Mouse (Mus musculus): Measurements from ENCODE around the gene Abtb2. TPM values are rescaled to one million over a fixed set of nuclear protein-coding genes. Genes with fewer than 3 reads are reported as not detected.
"Not testable (repeated sequence)": the region's sequence is repeated elsewhere in the genome, so short reads cannot be mapped to it uniquely, and the experiment has no call there.

Abtb2 gene
- polyA plus RNA-seq (2015; fragmentation: Nextera tagmentation; extraction: Ambion mirVana) = 5.2 and 5.6 TPM in 2 replicates

DNA sequence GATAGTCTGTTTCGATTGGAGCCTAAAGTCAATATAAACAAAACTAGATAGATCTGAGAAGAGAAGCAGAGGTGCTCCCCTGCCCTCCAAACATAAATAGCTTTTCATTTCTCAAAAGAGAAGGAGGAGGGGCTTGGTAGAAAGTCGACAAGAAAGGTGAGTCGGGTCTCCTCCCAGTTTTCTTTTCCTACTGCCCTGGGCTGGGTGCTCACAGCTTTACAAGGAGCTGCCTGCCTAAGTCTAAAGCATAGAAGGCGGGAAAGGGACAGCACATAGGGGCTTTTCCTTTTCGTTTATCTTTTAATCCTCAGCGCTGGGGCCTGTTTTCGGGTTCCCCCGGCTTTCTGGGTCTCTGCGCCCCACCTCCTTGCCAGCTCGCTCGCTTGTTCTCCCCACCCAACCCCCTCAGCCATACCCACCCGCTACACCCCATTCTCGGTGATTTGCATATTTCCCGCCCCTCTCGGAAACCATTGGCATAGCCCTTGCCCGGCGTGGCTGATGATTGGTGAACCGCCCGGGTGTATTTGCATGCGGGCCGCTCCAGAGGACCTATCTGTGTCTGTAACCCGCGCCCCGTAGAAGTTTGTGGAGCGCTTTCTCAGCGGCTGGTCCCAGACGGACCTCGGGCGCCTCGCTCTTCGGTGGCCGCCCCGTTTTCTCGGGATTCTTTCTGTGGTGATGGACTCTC is at the start of gene Abtb2:
Gene Abtb2 (plus strand): TSS at position 579 of the 691 bp plus-strand sequence.
- peak within 1 kb of the TSS; percentile 65 for H3K9ac ChIP-seq (ENCODE audit: low read depth, low read length)
- under 1% methylated on average over 34 of the region's 34 CpGs for WGBS
- H3K9me3 ChIP-seq (replicated peaks; ENCODE audit: low read length) = no peaks in the 10 kb centered on the region
- peak within 1 kb of the TSS; percentile 62 for H3K4me3 ChIP-seq (replicated peaks; ENCODE audit: low read depth, low read length)
- H3K36me3 ChIP-seq (ENCODE audit: insufficient read depth, low read length) = no peaks in the 10 kb centered on the region
- peak within 1 kb of the TSS; percentile 81 for H3K27ac ChIP-seq
- ATAC-seq (replicated peaks; ENCODE audit: low FRiP score, low read depth) = peak; percentile 93
- DNase-seq (ENCODE audit: low spot score) = peak; percentile 98
- H3K4me1 ChIP-seq (replicated peaks; ENCODE audit: insufficient read depth, low read length) = peaks cover 33% of the 10 kb centered on the region; the same call in 1 of the 2 replicates
- peak within 1 kb of the TSS; percentile 99 for H3K4me2 ChIP-seq (ENCODE audit: low read length)
- peak; percentile 8; the same call in 1 of the 2 replicates for TF ChIP-seq CTCF (IDR thresholded peaks at IDR 0.05; ENCODE audit: low read depth)
- no peaks in the 10 kb centered on the region for H3K27me3 ChIP-seq (ENCODE audit: insufficient read depth, low read length)

DNA sequence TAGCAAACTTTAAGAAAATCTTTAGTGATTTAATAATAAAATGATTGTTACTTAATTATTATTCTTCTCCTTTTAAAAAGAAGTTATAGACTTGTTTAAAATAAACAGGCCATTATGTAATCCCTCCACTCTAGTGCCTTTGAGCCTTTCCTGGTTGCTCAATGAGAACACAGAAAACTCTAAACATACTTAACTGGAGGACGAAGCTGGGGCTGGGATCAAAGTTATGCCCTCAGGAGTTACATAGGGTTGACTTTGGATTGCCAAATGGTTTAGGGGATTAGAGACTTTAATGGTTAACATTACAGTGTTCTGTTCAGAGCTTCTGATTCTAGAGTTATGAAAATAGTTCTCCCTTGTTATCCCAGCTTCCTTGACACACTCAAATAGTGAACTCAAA is 49.6 kb upstream of the Abtb2 start:
- no peak overlapping the region for H3K9ac ChIP-seq (ENCODE audit: low read depth, low read length)
- no peaks in the 10 kb centered on the region for H3K4me1 ChIP-seq (replicated peaks; ENCODE audit: insufficient read depth, low read length)
- H3K9me3 ChIP-seq (replicated peaks; ENCODE audit: low read length) = no peaks in the 10 kb centered on the region
- H3K27ac ChIP-seq = no peak overlapping the region
- no peak for DNase-seq (ENCODE audit: low spot score)
- 77% methylated on average over 1 of the region's 1 CpGs for WGBS
- no peak overlapping the region for H3K4me2 ChIP-seq (ENCODE audit: low read length)
- H3K36me3 ChIP-seq (ENCODE audit: insufficient read depth, low read length) = no peaks in the 10 kb centered on the region
- ATAC-seq (replicated peaks; ENCODE audit: low FRiP score, low read depth) = no peak
- H3K27me3 ChIP-seq (ENCODE audit: insufficient read depth, low read length) = no peaks in the 10 kb centered on the region
- no peak overlapping the region for H3K4me3 ChIP-seq (replicated peaks; ENCODE audit: low read depth, low read length)
- no peak for TF ChIP-seq CTCF (IDR thresholded peaks at IDR 0.05; ENCODE audit: low read depth)

DNA sequence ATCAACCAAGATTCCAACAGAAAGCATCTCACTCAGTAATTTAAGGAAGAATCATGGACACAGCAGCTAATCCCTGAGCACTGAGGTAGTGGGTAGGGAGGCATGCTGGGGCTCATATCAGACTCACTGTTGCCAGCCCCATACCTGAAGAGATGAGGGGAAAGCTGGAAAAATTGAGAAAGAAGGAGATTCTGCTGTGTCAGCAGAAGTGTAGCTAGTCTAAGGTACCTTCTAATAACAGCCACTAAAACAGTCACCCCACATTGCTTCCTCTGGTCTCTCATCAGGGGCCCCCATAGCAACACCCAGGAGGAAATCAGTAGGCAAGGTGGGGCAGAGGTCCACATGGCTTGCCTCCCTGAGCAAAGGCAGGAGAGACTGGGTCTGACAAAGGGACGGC is 40.5 kb upstream of the Abtb2 start:
- 76% methylated on average over 1 of the region's 1 CpGs for WGBS
- Histone ChIP-seq H3K4me2 (ENCODE audit: low read length) (no peak overlapping the region), H3K4me1 (replicated peaks; ENCODE audit: insufficient read depth, low read length) (no peaks in the 10 kb centered on the region), H3K27me3 (ENCODE audit: insufficient read depth, low read length) (no peaks in the 10 kb centered on the region), H3K9me3 (replicated peaks; ENCODE audit: low read length) (no peaks in the 10 kb centered on the region), H3K4me3 (replicated peaks; ENCODE audit: low read depth, low read length) (no peak overlapping the region), H3K9ac (ENCODE audit: low read depth, low read length) (no peak overlapping the region), H3K36me3 (ENCODE audit: insufficient read depth, low read length) (no peaks in the 10 kb centered on the region), H3K27ac (no peak overlapping the region)
- ATAC-seq (replicated peaks; ENCODE audit: low FRiP score, low read depth) = no peak
- DNase-seq (ENCODE audit: low spot score) = no peak
- no peak for TF ChIP-seq CTCF (IDR thresholded peaks at IDR 0.05; ENCODE audit: low read depth)

DNA sequence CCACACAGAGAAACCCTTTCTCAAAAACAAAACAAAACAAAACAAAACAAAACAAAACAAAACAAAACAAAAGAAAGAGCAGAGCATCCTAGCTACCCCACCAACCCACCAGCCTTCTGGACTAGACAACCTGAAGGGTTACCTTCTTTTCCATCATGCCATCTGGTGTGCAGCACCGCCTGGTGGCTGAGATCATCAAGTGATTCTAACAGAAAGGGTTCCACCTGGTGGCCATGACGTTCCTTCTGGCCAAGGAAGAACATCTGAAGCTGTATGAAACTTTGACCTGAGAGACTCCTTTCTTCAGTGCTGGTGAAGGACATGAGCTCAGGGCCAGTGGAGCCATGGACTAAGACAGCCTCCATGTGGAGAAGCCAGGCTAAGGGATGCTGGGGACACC is 19.0 kb upstream of the Abtb2 start:
- ATAC-seq (replicated peaks; ENCODE audit: low FRiP score, low read depth) = 0 out of 2 replicates have a peak, but pooled peaks have one; percentile 43
- Histone ChIP-seq H3K9me3 (replicated peaks; ENCODE audit: low read length) (no peaks in the 10 kb centered on the region), H3K27ac (no peak overlapping the region), H3K9ac (ENCODE audit: low read depth, low read length) (no peak overlapping the region), H3K36me3 (ENCODE audit: insufficient read depth, low read length) (no peaks in the 10 kb centered on the region), H3K4me2 (ENCODE audit: low read length) (no peak overlapping the region), H3K4me3 (replicated peaks; ENCODE audit: low read depth, low read length) (no peak overlapping the region), H3K27me3 (ENCODE audit: insufficient read depth, low read length) (no peaks in the 10 kb centered on the region), H3K4me1 (replicated peaks; ENCODE audit: insufficient read depth, low read length) (no peaks in the 10 kb centered on the region)
- TF ChIP-seq CTCF (IDR thresholded peaks at IDR 0.05; ENCODE audit: low read depth) = peak; percentile 99
- peak; percentile 81 for DNase-seq (ENCODE audit: low spot score)
- 5% methylated on average over 2 of the region's 2 CpGs for WGBS

- 77% methylated on average over 2 of the region's 2 CpGs for WGBS
- not testable (repeated sequence) for H3K36me3 ChIP-seq (ENCODE audit: insufficient read depth, low read length); H3K27ac ChIP-seq; ATAC-seq (replicated peaks; ENCODE audit: low FRiP score, low read depth); H3K9ac ChIP-seq (ENCODE audit: low read depth, low read length); H3K4me1 ChIP-seq (replicated peaks; ENCODE audit: insufficient read depth, low read length); H3K9me3 ChIP-seq (replicated peaks; ENCODE audit: low read length); DNase-seq (ENCODE audit: low spot score); H3K27me3 ChIP-seq (ENCODE audit: insufficient read depth, low read length); H3K4me2 ChIP-seq (ENCODE audit: low read length); H3K4me3 ChIP-seq (replicated peaks; ENCODE audit: low read depth, low read length)
Observed at GRCm38 (mm10) chr2:103550301-103550700, 15.8 kb upstream of the Abtb2 start.

GRCm38 (mm10) chr2:103554041-103554440 is 12.1 kb upstream of the Abtb2 start:
- H3K27me3 ChIP-seq (ENCODE audit: insufficient read depth, low read length) = no peaks in the 10 kb centered on the region
- no peak overlapping the region for H3K9ac ChIP-seq (ENCODE audit: low read depth, low read length)
- H3K4me3 ChIP-seq (replicated peaks; ENCODE audit: low read depth, low read length) = no peak overlapping the region
- no peaks in the 10 kb centered on the region for H3K36me3 ChIP-seq (ENCODE audit: insufficient read depth, low read length)
- no peaks in the 10 kb centered on the region for H3K9me3 ChIP-seq (replicated peaks; ENCODE audit: low read length)
- TF ChIP-seq CTCF (IDR thresholded peaks at IDR 0.05; ENCODE audit: low read depth) = no peak
- WGBS = 58% methylated on average over 2 of the region's 2 CpGs
- H3K4me2 ChIP-seq (ENCODE audit: low read length) = no peak overlapping the region
- ATAC-seq (replicated peaks; ENCODE audit: low FRiP score, low read depth) = no peak
- H3K4me1 ChIP-seq (replicated peaks; ENCODE audit: insufficient read depth, low read length) = no peaks in the 10 kb centered on the region
- no peak for DNase-seq (ENCODE audit: low spot score)
- no peak overlapping the region for H3K27ac ChIP-seq

Measured in kidney, postnatal 0 days (tissue).